33 mouse cellular contexts compared by ENCODE assay signal in genomic region chr2:117924877-117925276, GRCm38 (mm10).
A peak's percentile ranks its signal among the peaks of the same experiment; 100 is the strongest.
DNase-seq lines count a peak whose midpoint lies in the region; ATAC-seq lines count a peak whose summit lies in the region.
"Had no signal": no experiment of that assay in that cellular context is flagged by ENCODE, and none has a peak within 500 bp of the region (broad histone marks: within the 10 kb centered on the region; RNA-seq: fewer than 3 reads in every experiment).

No protein-coding gene starts in this region.

- no peaks in the 10 kb centered on the region for H3K36me3 ChIP-seq in hindbrain, embryonic 10.5 days
- H3K36me3 ChIP-seq in hindbrain, embryonic 14.5 days (replicated peaks; ENCODE audit: control insufficient read depth, insufficient read depth): no peaks in the 10 kb centered on the region
- H3K36me3 ChIP-seq in embryonic facial prominence, embryonic 10.5 days (replicated peaks): no peaks in the 10 kb centered on the region
- H3K36me3 ChIP-seq: embryonic facial prominence, embryonic 12.5 days; forebrain, embryonic 12.5 days; heart, embryonic 10.5 days; heart, embryonic 15.5 days; hindbrain, embryonic 13.5 days; limb, embryonic 13.5 days; lung, embryonic 15.5 days; midbrain, embryonic 13.5 days; neural tube, embryonic 15.5 days had no signal

- WGBS in hindbrain, embryonic 10.5 days: 39% methylated on average over 5 of the region's 5 CpGs
- WGBS in hindbrain, embryonic 14.5 days: 28% methylated on average over 5 of the region's 5 CpGs
- WGBS in embryonic facial prominence, embryonic 10.5 days: 44% methylated on average over 5 of the region's 5 CpGs

- ATAC-seq in hindbrain, embryonic 14.5 days (ENCODE audit: low FRiP score): no peak
- ATAC-seq: activated CD4-positive, CD25-positive, alpha-beta regulatory T cell, adult 4 months; CD4-positive, CD25-positive, alpha-beta regulatory T cell, adult 4 months; inflammation-experienced regulatory T-cells, adult 6 months; midbrain, embryonic 13.5 days had no signal

- H3K27ac ChIP-seq in hindbrain, embryonic 10.5 days: no peak overlapping the region
- no peak overlapping the region for H3K27ac ChIP-seq in hindbrain, embryonic 14.5 days
- no peak overlapping the region for H3K27ac ChIP-seq in embryonic facial prominence, embryonic 10.5 days (replicated peaks)
- H3K27ac ChIP-seq: embryonic facial prominence, embryonic 12.5 days; forebrain, embryonic 12.5 days; heart, embryonic 10.5 days; heart, embryonic 15.5 days; hindbrain, embryonic 13.5 days; limb, embryonic 13.5 days; lung, embryonic 15.5 days; midbrain, embryonic 13.5 days; neural tube, embryonic 15.5 days; stomach, postnatal 0 days had no signal

- no peak overlapping the region for H3K9ac ChIP-seq in hindbrain, embryonic 14.5 days
- H3K9ac ChIP-seq: embryonic facial prominence, embryonic 12.5 days; forebrain, embryonic 12.5 days; heart, embryonic 15.5 days; hindbrain, embryonic 13.5 days; limb, embryonic 13.5 days; lung, embryonic 15.5 days; midbrain, embryonic 13.5 days; neural tube, embryonic 15.5 days had no signal

- H3K4me1 ChIP-seq in hindbrain, embryonic 10.5 days (replicated peaks): peaks cover 8% of the 10 kb centered on the region
- H3K4me1 ChIP-seq in hindbrain, embryonic 14.5 days (replicated peaks; ENCODE audit: control insufficient read depth, insufficient read depth, low read length): no peaks in the 10 kb centered on the region
- H3K4me1 ChIP-seq in embryonic facial prominence, embryonic 10.5 days: peaks cover 11% of the 10 kb centered on the region
- H3K4me1 ChIP-seq: embryonic facial prominence, embryonic 12.5 days; heart, embryonic 10.5 days; heart, embryonic 15.5 days; hindbrain, embryonic 13.5 days; neural tube, embryonic 15.5 days had no signal

- H3K4me2 ChIP-seq in hindbrain, embryonic 14.5 days (replicated peaks): no peak overlapping the region
- H3K4me2 ChIP-seq: embryonic facial prominence, embryonic 12.5 days; forebrain, embryonic 12.5 days; heart, embryonic 15.5 days; hindbrain, embryonic 13.5 days; limb, embryonic 13.5 days; liver, embryonic 11.5 days; lung, embryonic 15.5 days; midbrain, embryonic 13.5 days; neural tube, embryonic 15.5 days had no signal

- H3K27me3 ChIP-seq in hindbrain, embryonic 10.5 days (ENCODE audit: insufficient read depth, poor library complexity, severe bottlenecking): peaks cover 19% of the 10 kb centered on the region
- no peaks in the 10 kb centered on the region for H3K27me3 ChIP-seq in hindbrain, embryonic 14.5 days (ENCODE audit: control insufficient read depth, insufficient read depth, low read length)
- H3K27me3 ChIP-seq in embryonic facial prominence, embryonic 10.5 days (replicated peaks; ENCODE audit: low read depth, poor library complexity, severe bottlenecking): peaks cover 4% of the 10 kb centered on the region
- H3K27me3 ChIP-seq: embryonic facial prominence, embryonic 12.5 days; forebrain, embryonic 12.5 days; heart, embryonic 15.5 days; limb, embryonic 13.5 days; lung, embryonic 15.5 days; neural tube, embryonic 15.5 days had no signal

- H3K4me3 ChIP-seq in hindbrain, embryonic 10.5 days: no peak overlapping the region
- H3K4me3 ChIP-seq in hindbrain, embryonic 14.5 days (replicated peaks; ENCODE audit: low read length): no peak overlapping the region
- H3K4me3 ChIP-seq in embryonic facial prominence, embryonic 10.5 days: no peak overlapping the region
- H3K4me3 ChIP-seq: embryonic facial prominence, embryonic 12.5 days; forebrain, embryonic 12.5 days; heart, embryonic 10.5 days; heart, embryonic 15.5 days; hindbrain, embryonic 13.5 days; limb, embryonic 13.5 days; lung, embryonic 15.5 days; midbrain, embryonic 13.5 days; neural tube, embryonic 15.5 days had no signal

- no peaks in the 10 kb centered on the region for H3K9me3 ChIP-seq in hindbrain, embryonic 10.5 days
- H3K9me3 ChIP-seq in hindbrain, embryonic 14.5 days (ENCODE audit: control insufficient read depth, low read length): no peaks in the 10 kb centered on the region
- no peaks in the 10 kb centered on the region for H3K9me3 ChIP-seq in embryonic facial prominence, embryonic 10.5 days
- H3K9me3 ChIP-seq: embryonic facial prominence, embryonic 12.5 days; forebrain, embryonic 12.5 days; heart, embryonic 10.5 days; heart, embryonic 15.5 days; hindbrain, embryonic 13.5 days; limb, embryonic 13.5 days; lung, embryonic 15.5 days; midbrain, embryonic 13.5 days; neural tube, embryonic 15.5 days had no signal

- peak; percentile 14 for DNase-seq in hindbrain, embryonic 10.5 days (ENCODE audit: low spot score)
- DNase-seq in hindbrain, embryonic 14.5 days (ENCODE audit: low spot score): no peak
- DNase-seq in retina, postnatal 1 day: peak; percentile 34
- no peak for DNase-seq in retina, embryonic 14.5 days (ENCODE audit: low spot score)
- peak; percentile 11 for DNase-seq in embryonic facial prominence, embryonic 10.5 days (ENCODE audit: low spot score)
- no peak for DNase-seq in cerebellum, adult 8-10 months
- DNase-seq in thymus, adult 18-20 months: no peak
- DNase-seq: adrenal gland, adult 2 months; adrenal gland, postnatal 36 days; cerebellum, adult 2 months; cerebellum, postnatal 36 days; gastrocnemius, postnatal 25 days; heart, adult 11 months; kidney, adult 11 months; kidney, postnatal 25 days; right cerebral cortex, adult 18-20 months; spleen, adult 18-20 months; thymus, adult 2 months; thymus, postnatal 36 days had no signal

Comparison
In these comparisons a context has a peak if more than half of its experiments do, and no peak if none do; other contexts are left out.
1. DNase-seq: peak in hindbrain, embryonic 10.5 days (single experiment), retina, postnatal 1 day (single experiment) and embryonic facial prominence, embryonic 10.5 days (single experiment); none in hindbrain, embryonic 14.5 days (single experiment), retina, embryonic 14.5 days (single experiment), cerebellum, adult 8-10 months (single experiment) and thymus, adult 18-20 months (0 of 2).